Mouse (Mus musculus): ENCODE measurements around the gene Nrm. TPM values are rescaled to one million over a fixed set of nuclear protein-coding genes. Genes with fewer than 3 reads are reported as not detected.
"Not testable (repeated sequence)": the region's sequence is repeated elsewhere in the genome, so short reads cannot be mapped to it uniquely, and the experiment has no call there.

The Nrm gene
- polyA plus RNA-seq, 3 experiments from 2014 or later, result 25.4 to 64.8 (median 27.4) TPM

DNA sequence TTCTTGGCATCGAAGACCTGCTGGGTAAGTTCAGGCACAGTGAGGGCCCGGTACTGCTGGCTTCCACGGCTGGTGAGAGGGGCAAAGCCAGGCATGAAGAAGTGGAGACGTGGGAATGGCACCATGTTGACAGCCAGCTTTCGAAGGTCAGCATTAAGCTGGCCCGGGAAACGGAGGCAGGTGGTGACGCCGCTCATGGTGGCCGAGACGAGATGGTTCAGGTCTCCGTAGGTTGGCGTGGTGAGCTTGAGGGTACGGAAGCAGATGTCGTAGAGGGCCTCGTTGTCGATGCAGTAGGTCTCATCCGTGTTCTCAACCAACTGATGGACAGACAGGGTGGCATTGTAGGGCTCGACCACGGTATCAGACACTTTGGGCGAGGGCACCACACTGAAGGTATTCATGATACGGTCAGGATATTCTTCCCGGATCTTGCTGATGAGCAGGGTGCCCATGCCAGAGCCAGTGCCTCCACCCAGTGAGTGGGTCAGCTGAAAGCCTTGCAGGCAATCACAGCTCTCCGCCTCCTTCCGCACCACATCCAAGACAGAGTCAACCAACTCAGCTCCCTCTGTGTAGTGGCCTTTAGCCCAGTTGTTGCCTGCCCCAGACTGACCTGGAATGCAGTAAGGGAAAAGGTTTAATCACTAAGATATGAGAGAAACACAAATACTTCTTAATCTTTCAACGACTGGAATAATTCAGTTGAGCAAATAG is 25.5 kb upstream of the Nrm start:
- ATAC-seq, result no peak

- no peak for ATAC-seq
These were observed 24.7 kb upstream of the Nrm start for GRCm38 (mm10) chr17:35836178-35836965.

DNA sequence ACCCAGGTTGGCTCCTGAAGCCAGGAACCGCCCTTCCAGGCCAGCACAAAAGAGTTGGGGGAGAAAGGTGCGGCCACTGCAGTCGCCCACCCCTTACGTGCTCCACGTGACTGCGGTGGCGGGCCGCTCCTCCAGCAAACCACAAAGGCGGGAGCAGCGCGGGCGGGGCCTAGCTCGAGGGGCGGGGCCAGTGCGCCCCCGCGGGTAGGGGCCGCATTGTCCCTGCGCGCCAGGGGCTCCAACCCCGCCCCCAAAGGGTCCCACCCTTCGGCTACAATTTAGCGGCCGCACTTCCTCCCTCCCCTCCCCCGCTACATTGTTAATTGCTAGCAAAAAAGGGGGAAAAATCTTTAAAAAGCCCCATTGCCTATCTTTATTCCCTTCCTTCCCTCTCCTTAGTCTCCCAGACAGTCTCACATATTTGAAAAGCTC is 24.1 kb upstream of the Nrm start:
- ATAC-seq, result no peak

GRCm38 (mm10) chr17:35837487-35837886 is 23.6 kb upstream of the Nrm start:
- ATAC-seq, result no peak

- ATAC-seq, result peak; percentile 39
These were observed 23.0 kb upstream of the Nrm start, which contains the start of gene Tubb5 for GRCm38 (mm10) chr17:35838122-35838544. Tubb5 (minus strand) TSS chr17:35838306.

GRCm38 (mm10) chr17:35838570-35838969 is 22.5 kb upstream of the Nrm start:
- ATAC-seq, result no peak

DNA sequence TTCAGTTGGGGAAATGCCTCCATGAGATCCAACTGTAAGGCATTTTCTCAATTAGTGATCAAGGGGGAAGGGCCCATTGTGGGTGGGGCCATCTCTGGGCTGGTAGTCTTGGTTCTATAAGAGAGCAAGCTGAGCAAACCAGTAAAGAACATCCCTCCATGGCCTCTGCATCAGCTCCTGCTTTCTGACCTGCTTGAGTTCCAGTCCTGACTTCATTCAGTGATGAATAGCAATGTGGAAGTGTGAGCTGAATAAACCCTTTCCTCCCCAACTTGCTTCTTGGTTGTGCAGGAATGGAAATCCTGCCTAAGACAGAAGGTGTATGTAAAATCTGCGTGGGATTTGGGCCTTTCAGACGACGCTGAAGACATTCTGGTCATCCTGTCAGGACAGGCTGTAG is 22.1 kb upstream of the Nrm start:
- ATAC-seq, result not testable (repeated sequence)

DNA sequence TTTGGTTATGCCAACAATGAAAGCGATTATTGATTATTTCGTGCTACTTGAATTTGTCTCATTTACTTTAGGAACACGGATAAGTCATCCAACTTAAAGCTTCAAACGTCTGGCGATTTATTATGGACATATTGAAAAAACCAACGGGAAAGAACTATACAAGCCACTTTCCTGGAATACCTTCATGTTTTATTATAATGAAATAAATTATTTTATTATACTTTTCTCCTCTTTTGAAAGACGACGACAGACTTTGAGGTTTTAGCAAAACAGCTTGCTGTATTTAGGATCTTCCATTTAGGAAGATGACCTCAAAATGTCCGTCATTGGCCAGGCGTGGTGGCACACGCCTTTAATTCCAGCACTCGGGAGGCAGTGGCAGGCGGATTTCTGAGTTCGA is 20.6 kb upstream of the Nrm start:
- ATAC-seq, result no peak

DNA sequence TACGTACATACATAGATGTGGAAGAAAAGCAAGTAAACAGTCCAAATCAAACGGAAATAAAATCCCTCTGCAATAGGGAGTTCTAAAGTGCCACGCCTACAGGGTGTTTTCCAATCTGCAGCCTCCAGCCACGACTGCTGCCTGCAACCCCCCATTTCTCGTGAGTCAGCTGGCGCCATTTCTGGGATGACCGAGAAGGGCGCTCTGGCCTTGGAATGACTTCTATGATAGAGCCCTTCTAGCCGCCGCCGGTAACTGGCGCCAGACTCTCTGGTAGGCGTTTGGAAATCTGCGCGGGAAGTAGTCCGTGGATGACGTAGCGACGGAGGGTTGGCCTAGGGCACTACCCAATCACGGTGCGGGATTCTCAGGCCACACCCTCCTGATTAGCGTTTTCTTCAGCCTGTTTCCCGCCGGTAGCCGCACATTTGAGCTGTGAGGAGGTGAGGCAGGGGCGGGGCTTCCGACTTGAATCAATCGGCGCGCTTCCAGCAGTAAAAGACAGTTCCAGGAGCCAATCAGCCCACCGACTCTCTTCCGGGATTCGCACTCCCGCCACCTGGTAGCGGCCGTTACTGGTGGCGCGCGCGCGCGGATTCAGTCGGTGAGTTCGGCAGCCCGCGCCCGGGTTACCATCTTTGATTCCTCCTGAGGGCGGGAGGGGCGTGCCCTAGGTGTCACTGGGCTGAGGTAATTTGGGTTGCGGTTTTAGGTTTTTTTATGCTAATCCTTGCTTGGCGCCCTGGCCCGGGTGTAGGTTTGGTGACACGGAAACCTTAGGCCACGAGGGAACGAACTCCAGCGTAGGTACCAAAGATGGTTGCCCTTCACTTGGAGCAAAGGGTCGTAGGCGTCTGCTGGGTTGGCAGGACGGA is 19.8 kb upstream of the Nrm start, which contains the start of gene Mdc1:
Gene Mdc1 (plus strand): TSS at position 440 of the 875 bp plus-strand sequence.
- ATAC-seq, result peak; percentile 85

- no peak for ATAC-seq
These were observed 19.1 kb upstream of the Nrm start for GRCm38 (mm10) chr17:35842006-35842405.

DNA sequence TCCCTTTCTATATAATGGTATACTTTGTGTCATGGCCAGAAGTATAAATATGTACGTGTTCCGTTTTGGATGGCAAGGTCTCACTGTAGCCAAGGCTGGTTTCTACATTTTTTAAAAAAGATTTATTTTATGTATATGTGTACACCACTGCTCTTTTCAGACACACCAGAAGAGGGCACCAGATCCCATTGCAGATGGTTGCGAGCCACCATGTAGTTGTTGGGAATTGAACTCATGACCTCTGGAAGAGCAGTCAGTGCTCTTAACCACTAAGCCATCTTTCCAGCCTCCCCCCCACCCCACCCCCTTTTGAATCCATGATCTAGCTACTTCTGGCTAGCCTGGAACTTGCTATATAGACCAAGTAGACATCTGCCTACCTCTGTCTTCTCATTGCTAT is 17.6 kb upstream of the Nrm start:
- ATAC-seq, result no peak

- no peak for ATAC-seq
These were observed 13.0 kb upstream of the Nrm start for GRCm38 (mm10) chr17:35848112-35848511.

- ATAC-seq, result no peak
These were observed 10.1 kb upstream of the Nrm start for GRCm38 (mm10) chr17:35850974-35851373.

- ATAC-seq, result no peak
These were observed 1.7 kb upstream of the Nrm start for GRCm38 (mm10) chr17:35859371-35859770.

DNA sequence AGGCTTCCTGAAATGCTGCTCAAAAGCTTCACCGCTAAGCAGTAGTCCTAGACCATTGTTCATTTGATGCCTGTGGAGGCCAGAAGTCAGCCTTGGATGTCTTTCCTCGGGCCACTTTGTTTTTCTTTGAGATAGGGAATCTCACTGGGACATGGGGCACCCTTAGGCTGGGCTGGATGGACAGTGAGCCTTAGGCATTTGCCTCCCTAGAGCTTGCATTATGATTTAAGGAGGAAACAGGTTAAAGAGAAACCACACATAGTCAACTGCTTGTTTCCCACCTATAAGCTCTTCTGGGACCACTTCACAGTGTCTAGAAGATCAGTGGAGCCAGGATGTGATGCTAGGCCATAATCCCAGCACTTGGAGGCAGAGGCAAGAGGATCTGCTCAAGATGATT is 1.3 kb upstream of the Nrm start:
- no peak for ATAC-seq

GRCm38 (mm10) chr17:35860831-35861197 is 304 bp upstream of the Nrm start:
- no peak for ATAC-seq

GRCm38 (mm10) chr17:35864832-35865353 is 3.8 kb downstream of the Nrm start:
- ATAC-seq, result no peak

GRCm38 (mm10) chr17:35865481-35866280 is 4.6 kb downstream of the Nrm start, which contains the start of gene Ppp1r18:
Ppp1r18 (plus strand) TSS chr17:35865593.
- no peak for ATAC-seq

- no peak for ATAC-seq
These were observed 5.2 kb downstream of the Nrm start for GRCm38 (mm10) chr17:35866281-35866831.

- ATAC-seq, result no peak
These were observed 6.1 kb downstream of the Nrm start for GRCm38 (mm10) chr17:35866911-35867890.

Data from inflammation-experienced regulatory T-cells, adult 6 months (primary cell).